Comparison of ENCODE assay signal across 19 mouse cellular contexts in genomic region chr5:8408746-8409145, GRCm38 (mm10). TPM values are rescaled to one million over a fixed set of nuclear protein-coding genes. Genes with fewer than 3 reads are reported as not detected.
DNase-seq lines count a peak whose midpoint lies in the region; ATAC-seq and TF ChIP-seq lines count a peak whose summit lies in the region.
"Had no signal": no experiment of that assay in that cellular context is flagged by ENCODE, and none has a peak within 500 bp of the region (broad histone marks: within the 10 kb centered on the region; RNA-seq: fewer than 3 reads in every experiment).

No protein-coding gene starts in this region.

- 94% methylated on average over 4 of the region's 4 CpGs for WGBS in midbrain, embryonic 14.5 days
- WGBS in midbrain, embryonic 16.5 days, result 89% methylated on average over 4 of the region's 4 CpGs
- 94% methylated on average over 4 of the region's 4 CpGs for WGBS in neural tube, embryonic 15.5 days

- no peaks in the 10 kb centered on the region for H3K4me1 ChIP-seq in midbrain, embryonic 14.5 days (ENCODE audit: control insufficient read depth, insufficient read depth, low read length)
- no peaks in the 10 kb centered on the region for H3K4me1 ChIP-seq in midbrain, embryonic 16.5 days (ENCODE audit: control insufficient read depth, insufficient read depth, low read length)
- no peaks in the 10 kb centered on the region for H3K4me1 ChIP-seq in neural tube, embryonic 15.5 days
- H3K4me1 ChIP-seq: embryonic facial prominence, embryonic 12.5 days; megakaryocyte, embryonic 14.5 days had no signal

- no peak overlapping the region for H3K4me2 ChIP-seq in midbrain, embryonic 14.5 days (ENCODE audit: low read length)
- no peak overlapping the region for H3K4me2 ChIP-seq in midbrain, embryonic 16.5 days (ENCODE audit: low read length)
- no peak overlapping the region for H3K4me2 ChIP-seq in neural tube, embryonic 15.5 days
- H3K4me2 ChIP-seq: embryonic facial prominence, embryonic 12.5 days; hindbrain, embryonic 14.5 days; liver, embryonic 13.5 days had no signal

- TF ChIP-seq CTCF in gastrocnemius, adult 2 months (IDR thresholded peaks at IDR 0.05), result peak; percentile 9; the same call in 1 of the 2 replicates

- no peaks in the 10 kb centered on the region for H3K9me3 ChIP-seq in midbrain, embryonic 14.5 days (ENCODE audit: control insufficient read depth, low read length)
- H3K9me3 ChIP-seq in midbrain, embryonic 16.5 days (replicated peaks; ENCODE audit: control insufficient read depth, low read length, poor library complexity, severe bottlenecking), result no peaks in the 10 kb centered on the region
- no peaks in the 10 kb centered on the region for H3K9me3 ChIP-seq in neural tube, embryonic 15.5 days (replicated peaks)
- H3K9me3 ChIP-seq: embryonic facial prominence, embryonic 12.5 days; G1E; liver, embryonic 13.5 days; megakaryocyte, embryonic 14.5 days had no signal

- no peak for DNase-seq in gastrocnemius, adult 2 months
- no peak for DNase-seq in gastrocnemius, postnatal 10 days
- DNase-seq in midbrain, embryonic 14.5 days, result peak; percentile 41
- peak; percentile 14 for DNase-seq in brain, adult 2 months (ENCODE audit: low read depth, low spot score)
- DNase-seq in heart, postnatal 4 days, result no peak
- DNase-seq: adrenal gland, postnatal 14 days; B cell, adult 2 months; cerebellum, adult 9-10 months; gastrocnemius, postnatal 14 days; kidney, adult 11 months; kidney, postnatal 4 days; liver, embryonic 13.5 days; thymus, postnatal 25 days had no signal

- H3K36me3 ChIP-seq in midbrain, embryonic 14.5 days (ENCODE audit: control insufficient read depth, insufficient read depth, low read length), result peaks cover 47% of the 10 kb centered on the region
- H3K36me3 ChIP-seq in midbrain, embryonic 16.5 days (ENCODE audit: control insufficient read depth, insufficient read depth, low read length), result peaks cover 7% of the 10 kb centered on the region; the same call in 1 of the 2 replicates
- peaks cover 12% of the 10 kb centered on the region; the same call in 1 of the 2 replicates for H3K36me3 ChIP-seq in neural tube, embryonic 15.5 days

- intact Hi-C loops in gastrocnemius, adult 2 months (cut with DNase I), result no loop called here

- H3K27me3 ChIP-seq in midbrain, embryonic 14.5 days (ENCODE audit: control insufficient read depth, insufficient read depth, low read length), result no peaks in the 10 kb centered on the region
- no peaks in the 10 kb centered on the region for H3K27me3 ChIP-seq in midbrain, embryonic 16.5 days (ENCODE audit: control insufficient read depth, insufficient read depth, low read depth, low read length)
- no peaks in the 10 kb centered on the region for H3K27me3 ChIP-seq in neural tube, embryonic 15.5 days (replicated peaks)
- H3K27me3 ChIP-seq: embryonic facial prominence, embryonic 12.5 days; liver, embryonic 13.5 days; megakaryocyte, embryonic 14.5 days had no signal

- no peak overlapping the region for H3K4me3 ChIP-seq in gastrocnemius, adult 2 months
- H3K4me3 ChIP-seq in midbrain, embryonic 14.5 days (replicated peaks; ENCODE audit: low read depth, low read length), result no peak overlapping the region
- H3K4me3 ChIP-seq in midbrain, embryonic 16.5 days (ENCODE audit: low read depth, low read length), result no peak overlapping the region
- H3K4me3 ChIP-seq in neural tube, embryonic 15.5 days (replicated peaks), result no peak overlapping the region
- H3K4me3 ChIP-seq: embryonic facial prominence, embryonic 12.5 days; liver, embryonic 13.5 days; megakaryocyte, embryonic 14.5 days had no signal

- no peak overlapping the region for H3K27ac ChIP-seq in gastrocnemius, adult 2 months
- H3K27ac ChIP-seq in midbrain, embryonic 14.5 days (replicated peaks; ENCODE audit: low read depth, low read length), result no peak overlapping the region
- H3K27ac ChIP-seq in midbrain, embryonic 16.5 days (ENCODE audit: low read length), result no peak overlapping the region
- H3K27ac ChIP-seq in neural tube, embryonic 15.5 days (replicated peaks), result no peak overlapping the region
- H3K27ac ChIP-seq: embryonic facial prominence, embryonic 12.5 days; hindbrain, embryonic 14.5 days; liver, embryonic 13.5 days had no signal

- no peak for ATAC-seq in midbrain, embryonic 14.5 days (ENCODE audit: low FRiP score, low TSS enrichment)
- no peak for ATAC-seq in midbrain, embryonic 16.5 days
- ATAC-seq in neural tube, embryonic 15.5 days (ENCODE audit: low FRiP score), result no peak

- no peak overlapping the region for H3K9ac ChIP-seq in midbrain, embryonic 14.5 days (replicated peaks; ENCODE audit: low read length)
- H3K9ac ChIP-seq in midbrain, embryonic 16.5 days (ENCODE audit: low read depth, low read length), result no peak overlapping the region
- H3K9ac ChIP-seq in neural tube, embryonic 15.5 days (replicated peaks), result no peak overlapping the region
- H3K9ac ChIP-seq: embryonic facial prominence, embryonic 12.5 days; hindbrain, embryonic 14.5 days; liver, embryonic 13.5 days had no signal

RNA-seq across cellular contexts. Expression of gene Dbf4, which starts 13.8 kb away (rescaled TPM):
- total RNA-seq in gastrocnemius, adult 2 months (2021), result under 1 TPM; 0.36 to 0.79 TPM
- total RNA-seq in gastrocnemius, postnatal 10 days (2021), result 1 to 10 TPM; 5.0 to 7.8 TPM
- 13.4 and 20.8 TPM in 2 replicates for polyA plus RNA-seq in midbrain, embryonic 14.5 days (2014; fragmentation: Nextera tagmentation; extraction: Ambion mirVana)
- 7.0 and 11.2 TPM in 2 replicates for polyA plus RNA-seq in midbrain, embryonic 16.5 days (2015; fragmentation: Nextera tagmentation; extraction: Ambion mirVana)
- 7.4 and 13.4 TPM in 2 replicates for polyA plus RNA-seq in neural tube, embryonic 15.5 days (2015; fragmentation: Nextera tagmentation; extraction: Ambion mirVana)
- total RNA-seq in heart, postnatal 4 days (2021), result 10 to 100 TPM; 23.1 to 26.6 TPM

RNA-seq across cellular contexts. Expression of gene Slc25a40, which starts 13.9 kb away (rescaled TPM):
- 1 to 10 TPM; 3.3 to 4.5 TPM for total RNA-seq in gastrocnemius, adult 2 months (2021)
- 1 to 10 TPM; 5.5 to 7.0 TPM for total RNA-seq in gastrocnemius, postnatal 10 days (2021)
- 7.5 and 10.6 TPM in 2 replicates for polyA plus RNA-seq in midbrain, embryonic 14.5 days (2014; fragmentation: Nextera tagmentation; extraction: Ambion mirVana)
- polyA plus RNA-seq in midbrain, embryonic 16.5 days (2015; fragmentation: Nextera tagmentation; extraction: Ambion mirVana), result 8.9 and 9.5 TPM in 2 replicates
- polyA plus RNA-seq in neural tube, embryonic 15.5 days (2015; fragmentation: Nextera tagmentation; extraction: Ambion mirVana), result 7.7 and 9.0 TPM in 2 replicates
- 10 to 100 TPM; 10.9 to 13.9 TPM for total RNA-seq in heart, postnatal 4 days (2021)

RNA-seq across cellular contexts. Expression of gene Adam22, which starts 40.8 kb away (rescaled TPM):
- total RNA-seq in gastrocnemius, adult 2 months (2021), result 1 to 10 TPM; 1.6 to 2.8 TPM
- 1 to 10 TPM; 5.6 to 7.2 TPM for total RNA-seq in gastrocnemius, postnatal 10 days (2021)
- polyA plus RNA-seq in midbrain, embryonic 14.5 days (2014; fragmentation: Nextera tagmentation; extraction: Ambion mirVana), result 41.8 and 48.9 TPM in 2 replicates
- 49.5 and 51.1 TPM in 2 replicates for polyA plus RNA-seq in midbrain, embryonic 16.5 days (2015; fragmentation: Nextera tagmentation; extraction: Ambion mirVana)
- polyA plus RNA-seq in neural tube, embryonic 15.5 days (2015; fragmentation: Nextera tagmentation; extraction: Ambion mirVana), result 39.1 and 42.3 TPM in 2 replicates
- total RNA-seq in heart, postnatal 4 days (2021), result 1 to 10 TPM; 8.1 to 8.3 TPM
- polyA plus RNA-seq: G1E had no signal

Comparison
In these comparisons a context has a peak if more than half of its experiments do, and no peak if none do; other contexts are left out.
1. DNase-seq: peak in midbrain, embryonic 14.5 days (single experiment) and brain, adult 2 months (single experiment); none in gastrocnemius, adult 2 months (single experiment), gastrocnemius, postnatal 10 days (single experiment) and heart, postnatal 4 days (single experiment).